Comparison of ENCODE assay signal across 8 mouse cellular contexts in genomic region chr8:70383287-70383686, GRCm38 (mm10). TPM values are rescaled to one million over a fixed set of nuclear protein-coding genes. Genes with fewer than 3 reads are reported as not detected.
DNase-seq lines count a peak whose midpoint lies in the region; ATAC-seq and TF ChIP-seq lines count a peak whose summit lies in the region.

No protein-coding gene starts in this region.

- peak; percentile 74 for DNase-seq in CD4-positive, CD25-positive, alpha-beta regulatory T cell, adult 2 months (ENCODE audit: low read depth, low spot score)
- DNase-seq in adrenal gland, postnatal 14 days: peak; percentile 87
- DNase-seq in embryonic facial prominence, embryonic 11.5 days (ENCODE audit: low spot score): peak; percentile 73
- DNase-seq in heart, postnatal 0 days (ENCODE audit: low spot score): peak; percentile 61
- peak; percentile 77 for DNase-seq in kidney, postnatal 25 days
- peak; percentile 43 to 61 (median 49) for DNase-seq in liver, embryonic 14.5 days (ENCODE audit: low read depth in 3 of 3, low spot score in 3 of 3)
- peak; percentile 65 for DNase-seq in thymus, adult 2 months

- H3K9ac ChIP-seq in embryonic facial prominence, embryonic 11.5 days (replicated peaks; ENCODE audit: low read length): no peak overlapping the region
- H3K9ac ChIP-seq in heart, postnatal 0 days (replicated peaks; ENCODE audit: low read depth, low read length): no peak overlapping the region
- no peak overlapping the region for H3K9ac ChIP-seq in liver, embryonic 14.5 days (replicated peaks)
- H3K9ac ChIP-seq in neural tube, embryonic 13.5 days: no peak overlapping the region

- H3K27me3 ChIP-seq in embryonic facial prominence, embryonic 11.5 days (ENCODE audit: control insufficient read depth, insufficient read depth, low read length): no peaks in the 10 kb centered on the region
- H3K27me3 ChIP-seq in heart, postnatal 0 days (ENCODE audit: control insufficient read depth, insufficient read depth, low read length): peaks cover 10% of the 10 kb centered on the region
- H3K27me3 ChIP-seq in liver, embryonic 14.5 days (ENCODE audit: control insufficient read depth, insufficient read depth, low read length): peaks cover 3% of the 10 kb centered on the region
- H3K27me3 ChIP-seq in neural tube, embryonic 13.5 days: peaks cover 32% of the 10 kb centered on the region
- H3K27me3 ChIP-seq in thymus, adult 2 months (ENCODE audit: control insufficient read depth, insufficient read depth, low read length): no peaks in the 10 kb centered on the region

- TF ChIP-seq POLR2A in thymus, adult 2 months (IDR thresholded peaks at IDR 0.05; ENCODE audit: control insufficient read depth, extremely low read depth, insufficient read depth, low read length, poor library complexity): no peak

- H3K36me3 ChIP-seq in embryonic facial prominence, embryonic 11.5 days (replicated peaks; ENCODE audit: control insufficient read depth, insufficient read depth, low read depth, low read length): no peaks in the 10 kb centered on the region; the same call in 1 of the 2 replicates
- H3K36me3 ChIP-seq in heart, postnatal 0 days (replicated peaks; ENCODE audit: control insufficient read depth, insufficient read depth, low read length): peaks cover 19% of the 10 kb centered on the region; the same call in 1 of the 2 replicates
- H3K36me3 ChIP-seq in liver, embryonic 14.5 days (replicated peaks; ENCODE audit: control insufficient read depth, insufficient read depth, low read depth): no peaks in the 10 kb centered on the region
- peaks cover 46% of the 10 kb centered on the region for H3K36me3 ChIP-seq in neural tube, embryonic 13.5 days
- H3K36me3 ChIP-seq in thymus, adult 2 months (ENCODE audit: control insufficient read depth, insufficient read depth, low read length): no peaks in the 10 kb centered on the region

- TF ChIP-seq EP300 in heart, postnatal 0 days (IDR thresholded peaks at IDR 0.05; ENCODE audit: low read depth): no peak
- TF ChIP-seq EP300 in liver, embryonic 14.5 days (IDR thresholded peaks at IDR 0.05; ENCODE audit: low read depth): no peak

- ATAC-seq in embryonic facial prominence, embryonic 11.5 days (replicated peaks; ENCODE audit: insufficient number of reproducible peaks, low FRiP score, low TSS enrichment, low read depth): peak; percentile 31; the same call in 1 of the 2 replicates
- peak; percentile 76 for ATAC-seq in heart, postnatal 0 days (ENCODE audit: insufficient read depth, low read depth)
- peak; percentile 51; the same call in 1 of the 2 replicates for ATAC-seq in liver, embryonic 14.5 days (ENCODE audit: insufficient read depth)
- 0 out of 2 replicates have a peak, but pooled peaks have one; percentile 16 for ATAC-seq in neural tube, embryonic 13.5 days (ENCODE audit: low read depth)

- WGBS in embryonic facial prominence, embryonic 11.5 days: 55% methylated on average over 3 of the region's 3 CpGs
- WGBS in heart, postnatal 0 days: 24% methylated on average over 3 of the region's 3 CpGs
- 37% methylated on average over 3 of the region's 3 CpGs for WGBS in liver, embryonic 14.5 days (ENCODE audit: insufficient replicate concordance)
- 69% methylated on average over 3 of the region's 3 CpGs for WGBS in neural tube, embryonic 13.5 days
- WGBS in thymus, adult 2 months: 60% methylated on average over 3 of the region's 3 CpGs

- TF ChIP-seq CTCF in heart, postnatal 0 days (IDR thresholded peaks at IDR 0.05; ENCODE audit: low read depth): peak; percentile 82
- peak; percentile 93 for TF ChIP-seq CTCF in liver, embryonic 14.5 days (IDR thresholded peaks at IDR 0.05; ENCODE audit: low read depth)
- peak; percentile 47; the same call in 1 of the 2 replicates for TF ChIP-seq CTCF in thymus, adult 2 months (IDR thresholded peaks at IDR 0.05; ENCODE audit: borderline replicate concordance, control insufficient read depth, extremely low read depth, insufficient read depth, low read length, poor library complexity)

- H3K4me2 ChIP-seq in embryonic facial prominence, embryonic 11.5 days (ENCODE audit: low read depth, low read length): no peak overlapping the region
- H3K4me2 ChIP-seq in heart, postnatal 0 days (ENCODE audit: low read depth, low read length): no peak overlapping the region
- H3K4me2 ChIP-seq in liver, embryonic 14.5 days (ENCODE audit: low read depth): no peak overlapping the region
- H3K4me2 ChIP-seq in neural tube, embryonic 13.5 days: no peak overlapping the region

- no peak overlapping the region for H3K4me3 ChIP-seq in embryonic facial prominence, embryonic 11.5 days (ENCODE audit: low read depth, low read length)
- no peak overlapping the region for H3K4me3 ChIP-seq in heart, postnatal 0 days (ENCODE audit: low read depth, low read length)
- H3K4me3 ChIP-seq in liver, embryonic 14.5 days (ENCODE audit: insufficient read depth in 1 of 2, low read depth in 2 of 2, low read length in 2 of 2): no peak overlapping the region
- no peak overlapping the region for H3K4me3 ChIP-seq in neural tube, embryonic 13.5 days
- no peak overlapping the region for H3K4me3 ChIP-seq in thymus, adult 2 months (ENCODE audit: control insufficient read depth, insufficient read depth, low read length)

- H3K9me3 ChIP-seq in embryonic facial prominence, embryonic 11.5 days (replicated peaks; ENCODE audit: control insufficient read depth, low read length): no peaks in the 10 kb centered on the region
- no peaks in the 10 kb centered on the region for H3K9me3 ChIP-seq in heart, postnatal 0 days (replicated peaks; ENCODE audit: control insufficient read depth, low read length)
- H3K9me3 ChIP-seq in liver, embryonic 14.5 days (ENCODE audit: control insufficient read depth, low read length): no peaks in the 10 kb centered on the region
- no peaks in the 10 kb centered on the region for H3K9me3 ChIP-seq in neural tube, embryonic 13.5 days

- no peaks in the 10 kb centered on the region for H3K4me1 ChIP-seq in embryonic facial prominence, embryonic 11.5 days (ENCODE audit: control insufficient read depth, insufficient read depth, low read length)
- H3K4me1 ChIP-seq in heart, postnatal 0 days (ENCODE audit: control insufficient read depth, insufficient read depth): no peaks in the 10 kb centered on the region
- no peaks in the 10 kb centered on the region for H3K4me1 ChIP-seq in liver, embryonic 14.5 days (replicated peaks; ENCODE audit: control insufficient read depth in 2 of 2, insufficient read depth in 2 of 2, low read length in 1 of 2)
- H3K4me1 ChIP-seq in neural tube, embryonic 13.5 days (replicated peaks): no peaks in the 10 kb centered on the region
- H3K4me1 ChIP-seq in thymus, adult 2 months (replicated peaks; ENCODE audit: control insufficient read depth, insufficient read depth, low read length): no peaks in the 10 kb centered on the region

- no peak overlapping the region for H3K27ac ChIP-seq in embryonic facial prominence, embryonic 11.5 days (replicated peaks; ENCODE audit: low read depth, low read length)
- H3K27ac ChIP-seq in heart, postnatal 0 days (ENCODE audit: low read depth): no peak overlapping the region
- H3K27ac ChIP-seq in liver, embryonic 14.5 days: no peak overlapping the region
- H3K27ac ChIP-seq in neural tube, embryonic 13.5 days (replicated peaks): no peak overlapping the region
- no peak overlapping the region for H3K27ac ChIP-seq in thymus, adult 2 months (ENCODE audit: control insufficient read depth, insufficient read depth, low read length)

RNA-seq across cellular contexts. Expression of gene Comp, which starts 9.9 kb away (rescaled TPM):
- 1.4 TPM in 1 of 2 replicates, not detected in the other for total RNA-seq in adrenal gland, postnatal 14 days (2021)
- polyA plus RNA-seq in embryonic facial prominence, embryonic 11.5 days (2014; fragmentation: Nextera tagmentation; extraction: Ambion mirVana): 0.17 TPM in 1 of 2 replicates, not detected in the other
- 3.2 and 9.8 TPM in 2 replicates for total RNA-seq in heart, postnatal 0 days (2014; rRNA removed; ENCODE audit: low replicate concordance)
- 4.2 and 4.4 TPM in 2 replicates for polyA plus RNA-seq in heart, postnatal 0 days (2015; fragmentation: Nextera tagmentation; extraction: Ambion mirVana)
- 0.39 and 0.47 TPM in 2 replicates for polyA plus RNA-seq in liver, embryonic 14.5 days (2012; rRNA removed)
- polyA plus RNA-seq in liver, embryonic 14.5 days (2014; fragmentation: Nextera tagmentation; extraction: Ambion mirVana): 0.29 and 0.85 TPM in 2 replicates
- polyA plus RNA-seq in neural tube, embryonic 13.5 days (2015; fragmentation: Nextera tagmentation; extraction: Ambion mirVana): 0.55 and 1.8 TPM in 2 replicates
- 4.1 and 4.7 TPM in 2 replicates for polyA plus RNA-seq in thymus, adult 2 months (2012; rRNA removed)

RNA-seq across cellular contexts. Expression of gene Upf1, which starts 30.2 kb away (rescaled TPM):
- total RNA-seq in adrenal gland, postnatal 14 days (2021): 64.0 and 64.4 TPM in 2 replicates
- 20.4 and 21.0 TPM in 2 replicates for polyA plus RNA-seq in embryonic facial prominence, embryonic 11.5 days (2014; fragmentation: Nextera tagmentation; extraction: Ambion mirVana)
- 16.5 and 26.3 TPM in 2 replicates for total RNA-seq in heart, postnatal 0 days (2014; rRNA removed; ENCODE audit: low replicate concordance)
- 7.0 and 7.5 TPM in 2 replicates for polyA plus RNA-seq in heart, postnatal 0 days (2015; fragmentation: Nextera tagmentation; extraction: Ambion mirVana)
- 12.3 and 14.1 TPM in 2 replicates for polyA plus RNA-seq in liver, embryonic 14.5 days (2012; rRNA removed)
- polyA plus RNA-seq in liver, embryonic 14.5 days (2014; fragmentation: Nextera tagmentation; extraction: Ambion mirVana): 9.3 and 11.6 TPM in 2 replicates
- polyA plus RNA-seq in neural tube, embryonic 13.5 days (2015; fragmentation: Nextera tagmentation; extraction: Ambion mirVana): 16.3 and 17.3 TPM in 2 replicates
- polyA plus RNA-seq in thymus, adult 2 months (2012; rRNA removed): 76.0 and 104 TPM in 2 replicates

RNA-seq across cellular contexts. Expression of gene Gdf1, which starts 53.7 kb away (rescaled TPM):
- total RNA-seq in adrenal gland, postnatal 14 days (2021): 0.41 and 1.2 TPM in 2 replicates
- 0.22 and 3.1 TPM in 2 replicates for polyA plus RNA-seq in embryonic facial prominence, embryonic 11.5 days (2014; fragmentation: Nextera tagmentation; extraction: Ambion mirVana)
- total RNA-seq in heart, postnatal 0 days (2014; rRNA removed; ENCODE audit: low replicate concordance): not detected in 2 replicates
- 0.18 and 0.20 TPM in 2 replicates for polyA plus RNA-seq in heart, postnatal 0 days (2015; fragmentation: Nextera tagmentation; extraction: Ambion mirVana)
- polyA plus RNA-seq in liver, embryonic 14.5 days (2012; rRNA removed): 0.16 and 0.22 TPM in 2 replicates
- polyA plus RNA-seq in liver, embryonic 14.5 days (2014; fragmentation: Nextera tagmentation; extraction: Ambion mirVana): not detected in 2 replicates
- polyA plus RNA-seq in neural tube, embryonic 13.5 days (2015; fragmentation: Nextera tagmentation; extraction: Ambion mirVana): 2.4 and 3.3 TPM in 2 replicates
- 0.13 and 0.23 TPM in 2 replicates for polyA plus RNA-seq in thymus, adult 2 months (2012; rRNA removed)

RNA-seq across cellular contexts. Expression of gene Crtc1, which starts 56.1 kb away (rescaled TPM):
- 19.4 and 20.6 TPM in 2 replicates for total RNA-seq in adrenal gland, postnatal 14 days (2021)
- 10.2 and 11.8 TPM in 2 replicates for polyA plus RNA-seq in embryonic facial prominence, embryonic 11.5 days (2014; fragmentation: Nextera tagmentation; extraction: Ambion mirVana)
- total RNA-seq in heart, postnatal 0 days (2014; rRNA removed; ENCODE audit: low replicate concordance): 6.0 and 6.5 TPM in 2 replicates
- 6.0 and 6.9 TPM in 2 replicates for polyA plus RNA-seq in heart, postnatal 0 days (2015; fragmentation: Nextera tagmentation; extraction: Ambion mirVana)
- polyA plus RNA-seq in liver, embryonic 14.5 days (2012; rRNA removed): 3.9 and 4.5 TPM in 2 replicates
- 2.9 and 3.9 TPM in 2 replicates for polyA plus RNA-seq in liver, embryonic 14.5 days (2014; fragmentation: Nextera tagmentation; extraction: Ambion mirVana)
- 33.7 and 35.9 TPM in 2 replicates for polyA plus RNA-seq in neural tube, embryonic 13.5 days (2015; fragmentation: Nextera tagmentation; extraction: Ambion mirVana)
- polyA plus RNA-seq in thymus, adult 2 months (2012; rRNA removed): 43.9 and 49.0 TPM in 2 replicates

Comparison
In these comparisons a context has a peak if more than half of its experiments do, and no peak if none do; other contexts are left out.
1. ATAC-seq: peak in every context shown above with its lines; median percentile 76 in heart, postnatal 0 days; 51 in liver, embryonic 14.5 days; 31 in embryonic facial prominence, embryonic 11.5 days; 16 in neural tube, embryonic 13.5 days.